Mouse (Mus musculus) spleen, adult 2 months (tissue): Measurements from ENCODE around the gene Rnf34. TPM values are rescaled to one million over a fixed set of nuclear protein-coding genes. Genes with fewer than 3 reads are reported as not detected.
A peak's percentile ranks its signal among the peaks of the same experiment; 100 is the strongest.

Source experiments
- DNase-seq, 2 experiments: peaks; one replicate each; pipeline versions ENCODE4 v3.0.0 to v3.0.0-alpha.2; 2012 to 2021; ENCODE audit warnings: low spot score in 2 of 2, low read depth in 1 of 2
- H3K27ac ChIP-seq: fragments of 200-500 bp; 2 replicates; pipeline ENCODE4 v1.5.1; 2012; ENCODE audit warnings: low read length, inconsistent platforms; ENCODE audit not compliant: insufficient read depth
- H3K27me3 ChIP-seq: fragments of 200-500 bp; 2 replicates; pipeline ENCODE4 v1.6.1; 2012; ENCODE audit warnings: mild to moderate bottlenecking, moderate library complexity, low read length, inconsistent platforms; ENCODE audit not compliant: control insufficient read depth, insufficient read depth
- H3K36me3 ChIP-seq: fragments of 200-500 bp; 2 replicates; pipeline ENCODE4 v1.6.1; 2012; ENCODE audit warnings: mild to moderate bottlenecking, low read length, inconsistent platforms; ENCODE audit not compliant: control insufficient read depth, insufficient read depth
- H3K4me1 ChIP-seq: fragments of 200-500 bp; 2 replicates; pipeline ENCODE4 v1.6.1; 2011; ENCODE audit warnings: inconsistent platforms; ENCODE audit not compliant: control insufficient read depth, insufficient read depth, insufficient read length
- H3K4me3 ChIP-seq: fragments of 200-500 bp; 2 replicates; pipeline ENCODE4 v1.5.1; 2011; ENCODE audit warnings: mild to moderate bottlenecking, inconsistent platforms; ENCODE audit not compliant: insufficient read depth, insufficient read length; ENCODE audit errors: extremely low read depth
- CTCF ChIP-seq: fragments of 200-500 bp; IDR thresholded peaks from 2 replicates; pipeline ENCODE4 v1.5.1; 2011; ENCODE audit warnings: mild to moderate bottlenecking, inconsistent platforms; ENCODE audit not compliant: insufficient read depth, insufficient read length, insufficient replicate concordance; ENCODE audit errors: extremely low read depth
- POLR2A ChIP-seq: fragments of 200-500 bp; IDR thresholded peaks from 2 replicates; pipeline ENCODE4 v1.6.1; 2011; ENCODE audit warnings: low read depth, low read length, inconsistent platforms
- WGBS: fragments of 180-500 bp; shearing (Covaris S2); methylation state at CpG from one replicate; pipeline ENCODE4 v1.1.7; 2018; 5-methylcytosine and 5-hydroxymethylcytosine counted together
- polyA plus RNA-seq: library from polyadenylated mRNA; depleted of rRNA; stranded (reverse); fragments of >200 nt; gene quantifications from 2 replicates; pipeline ENCODE4 v1.2.3, GENCODE M21; 2012

Gene Rnf34
- polyA plus RNA-seq, 1 experiment = 7.0 TPM

DNA sequence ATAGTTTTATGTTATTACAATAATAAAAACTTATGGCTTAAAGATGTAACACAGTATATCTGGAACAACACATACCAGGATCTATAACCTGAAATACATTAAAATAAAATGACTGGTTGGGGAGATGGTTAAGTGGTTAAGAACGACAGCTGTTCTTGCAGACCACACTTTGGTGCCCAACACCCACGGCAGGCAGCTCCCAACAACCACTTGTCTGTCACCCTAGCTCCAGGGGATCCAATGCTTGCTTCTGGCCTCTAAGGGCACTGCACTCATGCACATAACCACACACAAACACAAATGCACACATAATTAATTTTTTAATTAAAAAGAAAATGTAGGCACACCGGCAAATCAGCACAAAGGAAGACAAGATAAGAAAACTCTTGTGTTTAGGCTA, 37.1 kb upstream of the Rnf34 start:
- Histone ChIP-seq H3K36me3 (peaks cover 35% of the 10 kb centered on the region), H3K4me3 (no peak overlapping the region), H3K27me3 (no peaks in the 10 kb centered on the region), H3K27ac (no peak overlapping the region), H3K4me1 (no peaks in the 10 kb centered on the region)
- no peak for TF ChIP-seq POLR2A
- TF ChIP-seq CTCF = no peak
- DNase-seq = no peak
- 66% methylated on average over 3 of the region's 3 CpGs for WGBS

DNA sequence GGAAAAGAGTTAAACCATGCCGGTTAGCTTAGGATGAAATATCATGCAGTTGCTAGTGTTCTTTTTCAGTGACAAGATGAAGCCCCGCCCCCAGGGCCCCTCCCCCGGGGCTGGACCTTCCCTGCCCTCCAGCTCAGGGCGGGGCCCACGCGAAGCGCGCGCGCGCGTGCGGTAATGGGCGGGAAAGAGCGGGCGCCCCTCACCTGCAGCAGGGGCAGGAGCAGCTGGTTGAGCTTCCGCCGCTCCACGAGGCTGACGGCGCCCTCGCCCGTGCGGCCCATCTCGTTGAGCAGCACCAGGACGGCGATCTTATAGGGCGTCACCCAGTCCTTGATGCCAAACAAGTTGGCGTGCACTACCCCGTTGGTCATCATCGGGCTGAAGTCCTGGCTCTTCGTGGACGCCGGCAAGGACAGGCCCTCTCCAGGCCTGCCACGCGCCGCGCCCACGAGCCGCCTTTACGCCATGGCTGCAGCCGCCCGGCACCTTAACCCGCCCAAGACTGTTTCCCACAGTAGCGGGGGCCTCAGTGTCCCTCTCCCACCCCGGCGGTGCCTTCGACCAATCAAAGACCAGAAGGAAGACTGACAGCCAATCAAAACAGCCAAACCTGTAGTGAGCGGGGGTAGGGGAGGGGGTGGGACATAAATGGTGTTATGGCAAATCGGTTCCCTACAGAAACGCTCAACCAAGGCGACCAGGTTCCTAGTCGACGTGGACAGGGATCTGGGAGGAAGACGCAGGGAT, 28.9 kb upstream of the Rnf34 start, which contains the start of gene Anapc5:
Gene Anapc5, minus strand, starts transcription at position 563 of the 747 bp plus-strand sequence.
- Histone ChIP-seq H3K4me1 (no peaks in the 10 kb centered on the region), H3K27me3 (no peaks in the 10 kb centered on the region), H3K27ac (peak within 1 kb of the TSS; percentile 99), H3K4me3 (peak within 1 kb of the TSS; percentile 98), H3K36me3 (peaks cover 19% of the 10 kb centered on the region)
- peak; percentile 92 to 97 for DNase-seq
- WGBS = under 1% methylated on average over 55 of the region's 55 CpGs
- TF ChIP-seq POLR2A = peak; percentile 81
- TF ChIP-seq CTCF = no peak

DNA sequence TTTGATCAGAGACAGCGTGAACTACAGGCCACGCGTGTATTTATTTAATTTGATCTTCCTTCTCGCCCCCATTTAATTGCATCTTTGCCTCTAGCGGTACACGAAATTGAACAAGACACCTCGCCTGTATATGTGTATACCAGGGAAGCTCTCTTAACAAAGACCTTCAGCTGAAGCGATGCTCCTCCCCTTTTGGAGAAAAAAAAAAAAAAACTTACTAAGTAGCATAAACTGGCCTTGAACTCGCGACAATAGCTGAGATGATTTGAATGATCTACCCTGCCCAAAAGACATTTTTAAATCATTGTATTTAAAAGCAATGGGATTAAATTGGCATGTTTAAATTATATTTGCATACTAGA, 28.3 kb upstream of the Rnf34 start:
- no peak for TF ChIP-seq CTCF
- TF ChIP-seq POLR2A = no peak
- DNase-seq = no peak
- Histone ChIP-seq H3K27ac (peak overlapping the region; percentile 75), H3K4me1 (no peaks in the 10 kb centered on the region), H3K36me3 (peaks cover 17% of the 10 kb centered on the region), H3K4me3 (peak overlapping the region; percentile 57), H3K27me3 (no peaks in the 10 kb centered on the region)
- under 1% methylated on average over 10 of the region's 10 CpGs for WGBS

DNA sequence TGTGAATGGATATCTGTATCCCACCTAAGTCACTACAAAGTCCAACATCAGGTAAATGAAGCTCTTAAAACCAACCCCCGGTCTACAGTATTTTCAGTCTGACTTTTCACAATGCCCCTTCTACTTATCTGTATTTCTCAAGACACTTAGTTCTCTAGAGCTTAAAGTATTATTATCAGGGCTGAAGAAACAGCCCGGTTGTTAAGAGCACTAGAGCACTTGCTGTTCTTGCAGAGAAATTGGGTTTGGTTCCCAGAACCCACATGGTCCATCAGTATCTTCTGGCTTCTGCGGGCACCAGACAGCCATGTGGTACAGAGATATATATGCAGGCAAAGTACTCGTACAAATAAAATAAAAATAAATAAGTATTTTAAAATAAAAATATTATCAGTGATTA, 27.4 kb upstream of the Rnf34 start:
- H3K4me1 ChIP-seq = no peaks in the 10 kb centered on the region
- DNase-seq = no peak
- TF ChIP-seq CTCF = no peak
- no peak for TF ChIP-seq POLR2A
- 91% methylated on average over 4 of the region's 4 CpGs for WGBS
- no peak overlapping the region for H3K4me3 ChIP-seq
- peaks cover 13% of the 10 kb centered on the region for H3K36me3 ChIP-seq
- no peak overlapping the region for H3K27ac ChIP-seq
- no peaks in the 10 kb centered on the region for H3K27me3 ChIP-seq

DNA sequence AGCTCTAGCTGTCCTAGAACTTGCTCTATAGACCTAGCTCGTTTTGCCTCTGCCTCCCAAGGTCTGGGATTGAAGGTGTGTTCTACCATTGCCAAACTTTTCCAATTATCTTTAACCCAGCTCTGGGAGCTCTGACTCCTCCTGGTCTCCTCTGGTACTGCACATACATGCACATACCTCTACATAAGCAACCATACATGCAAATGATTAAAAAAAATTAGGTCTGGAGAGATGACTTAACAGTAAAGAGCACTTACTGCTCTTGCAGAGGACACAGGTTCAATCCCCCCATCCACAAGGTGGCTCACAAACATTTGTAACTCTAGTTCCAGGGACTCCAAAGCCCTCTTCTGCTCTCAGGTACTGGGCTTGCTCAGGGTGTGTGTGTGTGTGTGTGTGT, 25.9 kb upstream of the Rnf34 start:
- DNase-seq = no peak
- Histone ChIP-seq H3K36me3 (peaks cover 2% of the 10 kb centered on the region; the same call in 1 of the 2 replicates), H3K4me1 (no peaks in the 10 kb centered on the region), H3K4me3 (no peak overlapping the region), H3K27me3 (no peaks in the 10 kb centered on the region), H3K27ac (no peak overlapping the region)
- no peak for TF ChIP-seq CTCF
- TF ChIP-seq POLR2A = no peak
- WGBS = 92% methylated on average over 1 of the region's 1 CpGs

DNA sequence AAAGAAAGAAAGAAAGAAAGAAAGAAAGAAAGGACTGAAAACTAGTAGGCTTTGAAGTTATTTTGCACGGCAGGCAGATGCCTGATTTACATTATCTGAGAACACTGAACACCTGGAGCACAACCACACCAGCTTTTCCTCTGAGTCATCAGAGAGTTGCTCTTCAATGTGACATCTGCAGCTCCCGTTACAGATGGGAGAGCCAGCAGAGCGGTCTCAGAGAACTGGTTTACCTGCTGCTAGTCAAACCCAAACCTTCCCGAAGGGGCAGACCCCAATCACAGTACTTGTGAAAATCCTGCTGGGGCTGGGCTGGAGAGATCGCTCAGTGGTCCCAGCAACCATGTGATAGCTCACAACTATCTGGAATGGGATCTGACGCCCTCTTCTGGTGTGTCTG, 25.4 kb upstream of the Rnf34 start:
- H3K4me3 ChIP-seq = no peak overlapping the region
- TF ChIP-seq CTCF = no peak
- TF ChIP-seq POLR2A = no peak
- 63% methylated on average over 6 of the region's 6 CpGs for WGBS

DNA sequence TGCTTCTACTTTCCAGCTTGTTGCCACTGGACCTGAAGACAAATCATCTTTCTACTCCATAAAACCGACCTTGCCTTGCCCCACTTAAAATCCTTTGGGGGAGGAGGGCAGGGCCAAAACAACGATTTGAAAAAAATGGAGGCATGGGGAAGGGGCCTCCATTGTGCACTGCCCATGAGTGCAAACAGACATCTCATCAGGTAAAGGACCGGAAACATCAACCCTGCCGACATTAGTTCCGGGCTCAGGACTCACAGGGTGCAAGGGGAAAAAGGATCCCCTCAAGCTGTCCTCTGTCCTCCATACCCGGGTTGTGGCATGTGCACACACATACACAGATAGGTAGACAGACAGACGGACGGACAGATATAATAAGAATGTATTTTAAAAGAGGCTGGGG, 24.7 kb upstream of the Rnf34 start:
- H3K27ac ChIP-seq = no peak overlapping the region
- no peak overlapping the region for H3K4me3 ChIP-seq
- DNase-seq = no peak
- 87% methylated on average over 8 of the region's 8 CpGs for WGBS
- TF ChIP-seq POLR2A (no peak), CTCF (no peak)
- H3K36me3 ChIP-seq = no peaks in the 10 kb centered on the region
- H3K4me1 ChIP-seq = no peaks in the 10 kb centered on the region
- no peaks in the 10 kb centered on the region for H3K27me3 ChIP-seq

More for the DNA sequence above, 25.4 kb upstream of the Rnf34 start:
- no peak for DNase-seq
- Histone ChIP-seq H3K27me3 (no peaks in the 10 kb centered on the region), H3K36me3 (no peaks in the 10 kb centered on the region), H3K27ac (no peak overlapping the region), H3K4me1 (no peaks in the 10 kb centered on the region)
